Mouse (Mus musculus) forebrain, embryonic 16.5 days (tissue): ENCODE data around the gene Ssbp2. TPM values are rescaled to one million over a fixed set of nuclear protein-coding genes. Genes with fewer than 3 reads are reported as not detected.

Experiments
- ATAC-seq: fragments of 200-750 bp; cut with Nextera tagmentation; 2 replicates; pipeline ENCODE4 v1.8.0; 2017; ENCODE audit warnings: mild to moderate bottlenecking, moderate library complexity
- H3K27ac ChIP-seq: fragments of 300-500 bp; sonication (generic); 2 replicates; pipeline ENCODE4 v1.5.1; 2014; ENCODE audit warnings: low read length, control low read depth
- H3K27me3 ChIP-seq: fragments of 300-500 bp; sonication (generic); replicated peaks from 2 replicates; pipeline ENCODE4 v1.6.1; 2014; ENCODE audit warnings: low read length; ENCODE audit not compliant: control insufficient read depth, insufficient read depth
- H3K36me3 ChIP-seq: fragments of 300-500 bp; sonication (generic); 2 replicates; pipeline ENCODE4 v1.6.1; 2014; ENCODE audit not compliant: control insufficient read depth, insufficient read depth
- H3K4me1 ChIP-seq: fragments of 300-500 bp; sonication (generic); replicated peaks from 2 replicates; pipeline ENCODE4 v1.6.1; 2014; ENCODE audit warnings: low read length; ENCODE audit not compliant: control insufficient read depth, insufficient read depth
- H3K4me2 ChIP-seq: fragments of 300-500 bp; sonication (generic); 2 replicates; pipeline ENCODE4 v1.6.1; 2014; ENCODE audit warnings: mild to moderate bottlenecking, low read length, control low read depth
- H3K4me3 ChIP-seq: fragments of 300-500 bp; sonication (generic); replicated peaks from 2 replicates; pipeline ENCODE4 v1.5.1; 2014; ENCODE audit warnings: mild to moderate bottlenecking, low read length, control low read depth
- H3K9ac ChIP-seq: fragments of 300-500 bp; sonication (generic); replicated peaks from 2 replicates; pipeline ENCODE4 v1.6.1; 2014; ENCODE audit warnings: low read depth, low read length, control low read depth
- H3K9me3 ChIP-seq: fragments of 300-500 bp; sonication (generic); 2 replicates; pipeline ENCODE4 v1.6.1; 2016; ENCODE audit warnings: low read length; ENCODE audit not compliant: control insufficient read depth
- WGBS: fragments of 180-500 bp; shearing (Covaris S2); extraction: QIAGEN DNeasy Blood & Tissue Kit; methylation state at CpG from one replicate; pipeline ENCODE4 v1.1.7; 2014; 5-methylcytosine and 5-hydroxymethylcytosine counted together
- polyA plus RNA-seq: library from polyadenylated mRNA; unstranded; fragments of >200 nt; fragmentation: Nextera tagmentation; extraction: Ambion mirVana; gene quantifications from 2 replicates; pipeline ENCODE4 v1.2.1, GENCODE M21; 2015

Ssbp2 gene
- polyA plus RNA-seq, 1 experiment from 2014 or later = 412 TPM

DNA sequence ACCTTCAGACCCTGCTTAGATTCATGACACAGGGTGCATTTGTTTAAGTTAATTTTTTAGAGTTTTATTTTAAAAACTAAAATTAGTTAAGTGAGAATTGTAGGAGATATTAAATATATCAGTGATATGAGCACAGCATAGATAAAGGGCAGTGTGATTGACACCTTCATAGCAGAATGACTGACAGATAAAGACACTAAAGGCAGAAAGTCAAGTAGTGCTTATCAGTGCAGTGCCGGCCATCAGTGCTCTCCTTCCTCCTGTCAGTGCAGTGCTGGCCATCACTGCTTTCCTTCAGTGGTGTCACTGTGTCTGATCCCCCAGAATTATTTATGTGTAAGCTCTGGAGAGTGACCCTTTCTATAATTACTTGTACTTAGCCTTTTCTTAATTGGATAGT, 159.3 kb downstream of the Ssbp2 start:
- H3K4me3 ChIP-seq = no peak overlapping the region
- no peak for ATAC-seq
- H3K27me3 ChIP-seq = no peaks in the 10 kb centered on the region
- H3K36me3 ChIP-seq = no peaks in the 10 kb centered on the region
- H3K9me3 ChIP-seq = no peaks in the 10 kb centered on the region
- H3K27ac ChIP-seq = no peak overlapping the region
- no peaks in the 10 kb centered on the region for H3K4me1 ChIP-seq
- WGBS = 75% methylated on average over 1 of the region's 1 CpGs
- H3K4me2 ChIP-seq = no peak overlapping the region
- H3K9ac ChIP-seq = no peak overlapping the region

DNA sequence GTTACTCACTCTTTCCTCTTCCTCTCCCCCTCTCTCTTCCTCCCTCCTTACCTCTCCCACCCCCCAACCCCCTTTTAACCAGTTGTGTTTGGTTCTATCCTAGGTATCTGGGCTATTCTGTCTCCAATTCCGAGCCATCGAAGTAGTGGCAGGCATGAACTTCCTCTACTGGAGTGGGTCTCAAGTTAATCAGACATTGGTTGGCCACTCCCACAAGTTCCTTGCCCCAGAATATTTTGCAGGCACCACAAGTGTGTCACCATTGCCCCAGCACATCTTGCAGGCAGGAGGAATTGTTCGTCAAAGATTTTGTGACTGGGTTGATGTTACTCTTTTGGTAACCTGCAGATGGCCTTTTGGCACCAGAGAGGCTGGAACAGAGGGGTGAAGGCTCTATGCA, 160.5 kb downstream of the Ssbp2 start:
- no peak for ATAC-seq
- no peak overlapping the region for H3K9ac ChIP-seq
- no peak overlapping the region for H3K27ac ChIP-seq
- WGBS = 89% methylated on average over 3 of the region's 3 CpGs
- H3K36me3 ChIP-seq = peaks cover 2% of the 10 kb centered on the region; the same call in 1 of the 2 replicates
- H3K4me3 ChIP-seq = no peak overlapping the region
- no peaks in the 10 kb centered on the region for H3K4me1 ChIP-seq
- no peaks in the 10 kb centered on the region for H3K9me3 ChIP-seq
- H3K27me3 ChIP-seq = no peaks in the 10 kb centered on the region
- no peak overlapping the region for H3K4me2 ChIP-seq

DNA sequence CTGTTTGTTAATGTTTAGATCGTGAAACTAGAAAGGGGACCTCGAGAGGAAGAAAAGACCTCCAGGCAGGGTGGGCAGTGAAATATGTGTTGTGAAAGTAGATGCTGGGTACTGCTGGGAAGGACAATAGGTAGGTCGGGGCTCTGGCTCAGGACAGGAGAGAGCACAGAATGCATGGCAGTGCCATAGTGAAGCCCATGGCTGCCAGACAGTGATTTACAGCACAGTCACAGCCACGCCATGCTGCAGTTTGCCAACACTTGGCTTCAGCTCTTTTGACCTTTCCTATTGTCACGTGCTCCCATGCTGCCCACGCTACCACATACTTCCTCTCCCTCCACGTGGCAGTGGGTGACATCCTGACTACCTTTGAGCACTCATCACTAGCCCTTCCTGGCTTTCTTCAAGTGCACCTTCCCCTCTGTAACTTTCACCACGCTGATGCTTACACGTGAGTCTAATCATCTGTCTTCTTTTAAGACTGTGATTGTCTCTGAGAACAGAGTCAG, 171.3 kb downstream of the Ssbp2 start:
- Histone ChIP-seq H3K27ac (no peak overlapping the region), H3K4me1 (no peaks in the 10 kb centered on the region), H3K9me3 (no peaks in the 10 kb centered on the region), H3K27me3 (no peaks in the 10 kb centered on the region), H3K9ac (no peak overlapping the region), H3K36me3 (no peaks in the 10 kb centered on the region), H3K4me3 (no peak overlapping the region), H3K4me2 (no peak overlapping the region)
- 74% methylated on average over 9 of the region's 9 CpGs for WGBS
- no peak for ATAC-seq

DNA sequence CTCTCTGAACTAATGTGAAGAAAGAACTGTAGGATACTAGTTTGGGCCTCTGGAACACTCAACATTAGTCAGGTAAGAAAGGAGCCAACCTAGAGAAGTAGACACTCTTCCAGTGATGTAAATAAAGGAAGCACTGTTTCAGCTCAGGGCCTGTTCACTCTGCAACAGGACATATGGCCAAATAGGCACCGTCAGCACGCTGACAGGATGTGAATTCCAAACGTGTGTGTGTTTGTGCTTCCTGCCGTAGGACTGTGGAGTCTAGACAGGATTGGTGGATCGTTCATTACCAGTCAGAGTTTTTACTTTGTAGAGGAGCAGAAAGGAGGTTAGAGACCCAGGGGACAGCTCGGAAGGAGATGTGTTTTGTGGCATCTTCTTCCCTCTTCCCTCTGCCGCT, 174.0 kb downstream of the Ssbp2 start:
- no peaks in the 10 kb centered on the region for H3K36me3 ChIP-seq
- no peaks in the 10 kb centered on the region for H3K4me1 ChIP-seq
- 73% methylated on average over 7 of the region's 7 CpGs for WGBS
- no peak overlapping the region for H3K9ac ChIP-seq
- H3K9me3 ChIP-seq = no peaks in the 10 kb centered on the region
- no peak overlapping the region for H3K27ac ChIP-seq
- no peaks in the 10 kb centered on the region for H3K27me3 ChIP-seq
- H3K4me3 ChIP-seq = no peak overlapping the region
- ATAC-seq = no peak
- H3K4me2 ChIP-seq = no peak overlapping the region

DNA sequence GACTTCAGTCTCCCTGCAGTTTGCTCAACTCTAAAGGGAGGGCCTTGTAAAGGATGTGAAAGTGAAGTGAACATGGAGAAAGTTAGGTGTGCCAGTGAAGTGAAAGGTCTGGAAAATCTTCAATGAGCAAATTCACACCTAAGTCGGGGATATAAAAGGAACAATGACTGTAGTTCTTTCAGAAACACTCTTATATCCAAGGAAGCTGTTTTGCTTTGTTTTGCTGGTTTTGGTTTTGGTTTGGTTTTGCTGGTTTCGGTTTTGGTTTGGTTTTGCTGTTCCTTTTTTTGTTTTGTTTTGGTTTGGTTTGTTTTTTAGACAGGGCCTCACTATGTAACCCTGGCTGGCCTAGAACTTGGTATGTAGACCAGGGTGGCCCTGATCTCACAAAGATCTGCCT, 175.9 kb downstream of the Ssbp2 start:
- H3K9me3 ChIP-seq = no peaks in the 10 kb centered on the region
- no peak overlapping the region for H3K9ac ChIP-seq
- H3K4me2 ChIP-seq = no peak overlapping the region
- no peak overlapping the region for H3K27ac ChIP-seq
- H3K36me3 ChIP-seq = no peaks in the 10 kb centered on the region
- 0 out of 2 replicates have a peak, but pooled peaks cover 2% of the 10 kb centered on the region for H3K4me1 ChIP-seq
- H3K27me3 ChIP-seq = no peaks in the 10 kb centered on the region
- no peak for ATAC-seq
- no peak overlapping the region for H3K4me3 ChIP-seq
- WGBS = 82% methylated on average over 2 of the region's 2 CpGs

DNA sequence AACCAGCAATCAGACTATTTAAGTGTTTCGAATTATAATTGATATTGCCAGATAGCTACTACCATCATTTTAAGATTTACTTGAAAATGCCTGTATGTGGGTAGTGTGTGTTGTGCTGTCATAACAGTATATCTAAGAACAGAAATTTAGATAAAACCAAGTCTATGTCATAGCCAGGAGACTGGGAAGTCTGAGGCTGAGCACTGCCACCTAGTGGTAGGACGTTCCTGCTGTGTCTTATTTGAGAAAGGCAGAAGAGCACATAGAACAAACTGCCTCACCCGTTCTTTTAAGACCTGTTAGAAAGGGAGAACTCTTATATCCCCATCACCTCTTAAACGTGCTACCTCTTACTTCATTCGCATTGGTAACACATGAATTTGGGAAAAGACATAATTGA, 176.7 kb downstream of the Ssbp2 start:
- Histone ChIP-seq H3K27ac (no peak overlapping the region), H3K9ac (no peak overlapping the region), H3K36me3 (no peaks in the 10 kb centered on the region), H3K27me3 (no peaks in the 10 kb centered on the region), H3K4me3 (no peak overlapping the region), H3K4me1 (0 out of 2 replicates have a peak, but pooled peaks cover 2% of the 10 kb centered on the region), H3K4me2 (no peak overlapping the region), H3K9me3 (no peaks in the 10 kb centered on the region)
- WGBS = 19% methylated on average over 5 of the region's 5 CpGs
- peak; percentile 90 for ATAC-seq

DNA sequence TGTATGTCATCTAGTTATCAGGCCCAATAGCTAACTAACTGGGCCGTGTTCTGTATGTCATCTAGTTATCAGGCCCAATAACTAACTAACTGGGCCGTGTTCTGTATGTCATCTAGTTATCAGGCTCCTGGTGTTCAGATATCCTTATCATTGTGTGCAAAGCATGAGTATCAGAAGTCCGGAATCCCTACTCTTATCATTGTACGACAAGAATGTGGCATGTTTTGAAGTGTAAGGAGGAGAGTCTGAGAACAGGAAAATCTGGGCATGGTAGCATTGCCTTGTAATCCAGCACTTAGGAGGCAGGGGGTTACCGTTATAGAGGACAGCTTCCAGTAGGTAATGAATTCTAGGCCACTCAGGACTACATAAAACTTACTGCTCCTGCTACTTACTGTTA, 178.8 kb downstream of the Ssbp2 start:
- Histone ChIP-seq H3K27ac (no peak overlapping the region), H3K27me3 (no peaks in the 10 kb centered on the region), H3K9me3 (no peaks in the 10 kb centered on the region), H3K36me3 (no peaks in the 10 kb centered on the region), H3K4me3 (no peak overlapping the region), H3K4me1 (0 out of 2 replicates have a peak, but pooled peaks cover 2% of the 10 kb centered on the region), H3K4me2 (no peak overlapping the region), H3K9ac (no peak overlapping the region)
- WGBS = 91% methylated on average over 4 of the region's 5 CpGs
- ATAC-seq = no peak

DNA sequence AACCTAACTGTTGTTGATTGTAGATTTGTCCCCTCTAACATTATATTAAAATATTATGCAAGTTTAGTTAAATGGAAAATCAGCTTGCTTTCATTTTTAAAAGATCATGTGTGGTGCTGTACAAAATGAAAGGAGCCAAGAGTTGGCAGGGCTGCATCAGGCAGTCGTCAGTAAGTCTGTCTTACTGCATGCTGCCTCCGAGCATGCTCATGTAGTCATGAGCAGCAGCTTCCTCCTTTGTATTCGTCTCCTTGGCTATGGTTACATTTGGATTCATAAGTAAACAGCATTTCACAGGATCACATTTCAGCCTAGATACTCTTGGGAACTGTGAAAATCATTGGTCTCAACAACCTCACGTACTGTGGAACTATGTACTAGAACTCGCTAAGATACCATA, 180.1 kb downstream of the Ssbp2 start:
- no peak overlapping the region; the same call in 1 of the 2 replicates for H3K27ac ChIP-seq
- WGBS = 67% methylated on average over 5 of the region's 5 CpGs
- H3K4me1 ChIP-seq = 0 out of 2 replicates have a peak, but pooled peaks cover 2% of the 10 kb centered on the region
- no peak for ATAC-seq
- no peaks in the 10 kb centered on the region for H3K9me3 ChIP-seq
- no peak overlapping the region for H3K4me2 ChIP-seq
- no peaks in the 10 kb centered on the region for H3K27me3 ChIP-seq
- no peaks in the 10 kb centered on the region for H3K36me3 ChIP-seq
- no peak overlapping the region for H3K4me3 ChIP-seq
- no peak overlapping the region for H3K9ac ChIP-seq

DNA sequence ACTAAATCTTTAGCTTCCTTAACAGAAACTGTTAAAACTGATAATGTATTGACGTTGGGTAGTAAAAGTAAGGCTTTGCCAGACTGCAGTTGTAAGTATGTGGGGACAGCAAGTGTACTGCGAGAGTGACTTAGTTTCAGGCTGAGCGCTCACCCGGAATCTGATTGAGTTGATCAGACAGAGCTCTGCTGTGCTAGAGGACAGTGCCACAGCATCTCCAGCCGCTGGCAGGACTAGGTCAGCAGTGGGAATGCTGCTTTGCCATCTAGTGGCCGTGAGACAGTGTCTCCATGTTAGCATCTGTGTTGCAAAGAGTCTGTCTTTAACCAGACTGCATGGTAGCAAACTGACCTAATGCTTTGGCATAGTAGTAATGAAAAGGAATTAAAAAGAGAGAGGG, 188.2 kb downstream of the Ssbp2 start:
- Histone ChIP-seq H3K4me1 (peaks cover 2% of the 10 kb centered on the region; the same call in 1 of the 2 replicates), H3K4me2 (no peak overlapping the region), H3K4me3 (no peak overlapping the region), H3K27me3 (no peaks in the 10 kb centered on the region), H3K36me3 (0 out of 2 replicates have a peak, but pooled peaks cover 2% of the 10 kb centered on the region), H3K9me3 (no peaks in the 10 kb centered on the region), H3K27ac (no peak overlapping the region), H3K9ac (no peak overlapping the region)
- WGBS = 22% methylated on average over 6 of the region's 6 CpGs
- peak; percentile 85 for ATAC-seq

DNA sequence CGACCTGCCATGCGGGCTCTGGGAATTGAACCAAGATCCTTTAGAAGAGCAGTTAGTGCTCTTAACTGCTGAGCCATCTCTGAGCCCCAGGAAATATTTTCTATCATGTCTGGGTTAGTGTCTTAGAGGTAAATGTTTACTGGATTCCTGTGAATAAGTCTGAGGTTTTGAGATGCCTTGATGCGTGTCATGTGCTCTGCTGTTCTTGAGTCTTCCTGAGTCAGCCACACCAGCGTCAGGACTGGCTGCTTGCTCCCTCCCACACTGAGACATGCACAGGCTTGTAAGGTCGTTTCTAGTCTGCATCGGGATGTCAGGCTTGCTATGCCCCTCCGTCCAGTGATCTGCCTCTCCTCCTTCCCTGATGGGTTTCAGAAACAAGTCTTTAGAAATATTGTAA, 189.8 kb downstream of the Ssbp2 start:
- Histone ChIP-seq H3K27ac (no peak overlapping the region), H3K9ac (no peak overlapping the region), H3K9me3 (no peaks in the 10 kb centered on the region), H3K4me2 (no peak overlapping the region), H3K4me3 (no peak overlapping the region), H3K27me3 (no peaks in the 10 kb centered on the region), H3K36me3 (0 out of 2 replicates have a peak, but pooled peaks cover 2% of the 10 kb centered on the region), H3K4me1 (peaks cover 2% of the 10 kb centered on the region; the same call in 1 of the 2 replicates)
- no peak for ATAC-seq
- WGBS = 79% methylated on average over 7 of the region's 7 CpGs
